Mouse (Mus musculus) midbrain, postnatal 0 days (tissue): ENCODE data around the gene Il4ra. TPM values are rescaled to one million over a fixed set of nuclear protein-coding genes. Genes with fewer than 3 reads are reported as not detected.

Experiments used
- ATAC-seq: fragments of 200-750 bp; cut with Nextera tagmentation; 2 replicates; pipeline ENCODE4 v1.8.0; 2017; ENCODE audit warnings: moderate number of reproducible peaks, mild to moderate bottlenecking, moderate TSS enrichment, moderate library complexity; ENCODE audit not compliant: low FRiP score
- DNase-seq: peaks from one replicate; pipeline ENCODE4 v3.0.0-alpha.2; 2015; ENCODE audit warnings: low spot score
- H3K27ac ChIP-seq: fragments of 300-500 bp; sonication (generic); 2 replicates; pipeline ENCODE4 v1.5.1; 2014; ENCODE audit warnings: low read depth, mild to moderate bottlenecking, low read length, mixed read lengths
- H3K27me3 ChIP-seq: fragments of 300-500 bp; sonication (generic); 2 replicates; pipeline ENCODE4 v1.6.1; 2014; ENCODE audit warnings: low read length, control low read depth, mixed read lengths; ENCODE audit not compliant: insufficient read depth
- H3K36me3 ChIP-seq: fragments of 300-500 bp; sonication (generic); 2 replicates; pipeline ENCODE4 v1.6.1; 2014; ENCODE audit warnings: low read length, control low read depth, mixed read lengths; ENCODE audit not compliant: insufficient read depth
- H3K4me1 ChIP-seq: fragments of 300-500 bp; sonication (generic); 2 replicates; pipeline ENCODE4 v1.6.1; 2014; ENCODE audit warnings: mild to moderate bottlenecking, control low read depth, antibody characterized with exemption, low read length, mixed read lengths; ENCODE audit not compliant: insufficient read depth
- H3K4me2 ChIP-seq: fragments of 300-500 bp; sonication (generic); 2 replicates; pipeline ENCODE4 v1.6.1; 2014; ENCODE audit warnings: low read depth, mild to moderate bottlenecking, low read length, mixed read lengths; ENCODE audit not compliant: poor library complexity, severe bottlenecking
- H3K4me3 ChIP-seq: fragments of 300-500 bp; sonication (generic); 2 replicates; pipeline ENCODE4 v1.5.1; 2014; ENCODE audit warnings: low read depth, mild to moderate bottlenecking, low read length, moderate library complexity
- H3K9ac ChIP-seq: fragments of 300-500 bp; sonication (generic); replicated peaks from 2 replicates; pipeline ENCODE4 v1.6.1; 2014; ENCODE audit warnings: mild to moderate bottlenecking, low read length, moderate library complexity, mixed read lengths; ENCODE audit not compliant: poor library complexity, severe bottlenecking
- H3K9me3 ChIP-seq: fragments of 300-500 bp; sonication (generic); 2 replicates; pipeline ENCODE4 v1.6.1; 2016; ENCODE audit warnings: low read length, control low read depth
- CTCF ChIP-seq: IDR thresholded peaks from 2 replicates; pipeline ENCODE4 v1.5.1; 2016; ENCODE audit warnings: antibody characterized with exemption, mild to moderate bottlenecking
- WGBS: fragments of 180-500 bp; shearing (Covaris S2); extraction: QIAGEN DNeasy Blood & Tissue Kit; methylation state at CpG from one replicate; pipeline ENCODE4 v1.1.7; 2014; 5-methylcytosine and 5-hydroxymethylcytosine counted together
- polyA plus RNA-seq: library from polyadenylated mRNA; unstranded; fragments of >200 nt; fragmentation: Nextera tagmentation; extraction: Ambion mirVana; gene quantifications from 2 replicates; pipeline ENCODE4 v1.2.1, GENCODE M21; 2015
- total RNA-seq: library from RNA; depleted of rRNA; stranded (reverse); fragments of >200 nt; gene quantifications from 2 replicates; pipeline ENCODE4 v1.2.3, GENCODE M21; 2014

Gene Il4ra
- total and polyA plus RNA-seq, 2 experiments from 2014 or later, result 5.4 to 12.9 TPM

DNA sequence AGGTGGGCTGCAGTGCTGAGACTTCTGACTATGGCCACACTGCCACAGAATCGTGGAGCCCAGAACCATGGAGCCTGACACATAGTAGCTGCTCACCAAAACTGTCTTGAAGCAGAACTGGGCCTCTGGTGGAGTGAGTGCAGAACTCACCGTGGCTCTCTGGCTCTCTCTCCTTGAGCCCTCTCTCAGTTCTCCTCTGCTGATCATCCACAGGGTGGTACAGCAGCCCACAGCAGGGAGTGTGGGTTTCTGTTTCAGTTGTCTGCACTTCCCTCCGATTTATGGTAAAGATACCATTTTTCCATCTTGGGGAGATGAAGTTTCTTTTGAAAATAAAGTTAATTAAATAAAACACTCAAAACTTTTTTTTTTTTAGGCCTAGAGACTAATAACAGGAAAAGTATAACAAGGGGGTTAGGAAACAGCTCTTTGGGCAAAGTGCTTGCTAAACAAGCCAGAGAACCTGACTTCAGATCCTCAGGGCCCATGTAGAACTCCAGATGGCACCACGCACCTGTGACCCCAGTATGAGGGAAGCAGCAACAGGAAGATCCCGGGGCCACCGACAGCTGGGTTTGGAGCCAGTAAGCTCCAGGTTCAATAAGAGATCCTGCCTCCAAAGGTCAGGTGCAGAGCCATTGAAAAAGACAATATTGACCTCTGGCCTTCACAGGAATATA is 31.5 kb downstream of the Il4ra start:
- H3K4me1 ChIP-seq, result no peaks in the 10 kb centered on the region
- no peak for TF ChIP-seq CTCF
- ATAC-seq (no peak), DNase-seq (no peak)
- no peaks in the 10 kb centered on the region for H3K27me3 ChIP-seq
- H3K4me2 ChIP-seq, result no peak overlapping the region
- no peak overlapping the region for H3K9ac ChIP-seq
- no peaks in the 10 kb centered on the region for H3K36me3 ChIP-seq
- H3K4me3 ChIP-seq, result no peak overlapping the region
- H3K27ac ChIP-seq, result no peak overlapping the region
- H3K9me3 ChIP-seq, result no peaks in the 10 kb centered on the region
- 73% methylated on average over 6 of the region's 6 CpGs for WGBS

DNA sequence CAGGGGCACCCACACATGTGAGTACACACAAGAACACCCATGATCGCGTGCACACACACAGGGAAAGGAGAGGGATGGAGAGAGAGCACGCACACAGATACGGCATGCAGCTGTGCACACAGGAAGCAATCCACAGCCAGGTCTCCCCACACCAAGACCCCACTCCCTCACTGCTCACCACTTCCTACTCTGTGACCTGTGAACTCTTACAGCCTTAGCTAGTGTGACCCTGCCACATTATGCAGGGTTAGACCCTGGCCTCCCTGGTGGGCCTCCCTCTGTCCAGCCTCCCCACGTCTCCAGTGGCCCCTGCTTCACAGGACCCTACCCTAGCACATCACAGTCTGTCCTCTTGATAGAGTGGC is 32.1 kb downstream of the Il4ra start:
- TF ChIP-seq CTCF, result no peak
- no peak for DNase-seq
- Histone ChIP-seq H3K4me1 (no peaks in the 10 kb centered on the region), H3K4me3 (no peak overlapping the region), H3K9ac (no peak overlapping the region), H3K36me3 (no peaks in the 10 kb centered on the region), H3K27me3 (no peaks in the 10 kb centered on the region), H3K27ac (no peak overlapping the region), H3K4me2 (no peak overlapping the region), H3K9me3 (no peaks in the 10 kb centered on the region)
- WGBS, result 88% methylated on average over 5 of the region's 5 CpGs
- ATAC-seq, result no peak

DNA sequence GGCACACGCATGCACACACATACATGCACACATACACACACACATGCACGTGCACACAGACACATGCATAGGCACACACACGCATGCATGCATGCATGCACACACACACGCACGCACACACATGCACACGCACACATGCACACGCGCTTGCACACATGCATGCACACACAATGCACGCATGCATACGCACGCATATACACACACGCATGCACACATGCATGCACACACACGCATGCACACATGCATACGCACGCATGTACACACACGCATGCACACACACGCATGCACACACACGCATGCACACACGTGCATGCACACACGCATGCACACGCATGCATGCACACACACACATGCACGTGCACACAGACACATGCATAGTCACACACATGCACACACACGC is 34.4 kb downstream of the Il4ra start:
- ATAC-seq (no peak), DNase-seq (no peak)
- Histone ChIP-seq H3K27ac (no peak overlapping the region), H3K27me3 (no peaks in the 10 kb centered on the region), H3K36me3 (no peaks in the 10 kb centered on the region), H3K9me3 (no peaks in the 10 kb centered on the region), H3K4me1 (no peaks in the 10 kb centered on the region), H3K4me3 (no peak overlapping the region), H3K9ac (no peak overlapping the region), H3K4me2 (no peak overlapping the region)
- 98% methylated on average over 23 of the region's 23 CpGs for WGBS
- TF ChIP-seq CTCF, result no peak

DNA sequence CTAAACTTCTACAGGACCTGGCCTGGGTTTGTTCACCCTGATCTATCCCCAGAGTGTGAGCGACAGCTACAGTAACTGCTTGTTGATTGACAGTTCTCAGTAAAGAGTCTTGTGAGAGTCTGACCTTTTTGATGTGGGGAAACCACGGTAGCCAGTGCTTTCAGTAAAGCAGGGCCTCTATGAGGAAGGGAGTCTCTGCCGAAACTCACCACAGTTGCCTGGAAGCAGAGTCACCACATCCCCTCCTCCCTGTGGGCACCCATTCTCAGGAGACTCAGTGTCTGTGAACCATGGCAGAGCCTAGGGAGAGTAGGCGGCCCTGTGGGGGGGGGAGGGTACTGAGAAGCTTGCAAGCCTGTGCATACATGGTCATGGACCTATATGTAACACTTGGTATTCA is 36.8 kb downstream of the Il4ra start:
- H3K9me3 ChIP-seq, result no peaks in the 10 kb centered on the region
- H3K4me1 ChIP-seq, result no peaks in the 10 kb centered on the region
- H3K36me3 ChIP-seq, result no peaks in the 10 kb centered on the region
- DNase-seq (no peak), ATAC-seq (no peak)
- no peak for TF ChIP-seq CTCF
- 85% methylated on average over 4 of the region's 4 CpGs for WGBS
- no peak overlapping the region for H3K9ac ChIP-seq
- no peak overlapping the region for H3K27ac ChIP-seq
- H3K4me3 ChIP-seq, result no peak overlapping the region
- H3K27me3 ChIP-seq, result no peaks in the 10 kb centered on the region
- H3K4me2 ChIP-seq, result no peak overlapping the region

DNA sequence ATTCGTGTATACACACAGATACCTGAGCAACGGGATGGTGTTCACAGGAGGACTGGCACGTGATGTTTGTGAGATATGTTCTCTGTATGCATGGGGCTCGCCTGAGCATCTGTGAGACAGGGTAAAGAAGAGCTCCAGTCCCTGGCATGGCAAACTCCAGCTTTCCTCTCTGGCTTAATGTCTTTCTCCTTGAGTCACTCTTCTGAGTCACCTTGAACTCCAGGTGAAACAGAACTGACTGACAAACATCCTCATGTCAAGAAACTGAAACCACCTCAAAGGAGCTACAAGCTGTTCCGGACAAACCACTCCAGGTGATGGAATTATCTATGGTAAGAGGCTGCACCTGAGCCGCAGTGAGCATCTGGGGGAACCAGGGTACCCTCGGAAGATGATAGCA is 38.0 kb downstream of the Il4ra start:
- no peak overlapping the region for H3K4me2 ChIP-seq
- WGBS, result 91% methylated on average over 7 of the region's 7 CpGs
- H3K27me3 ChIP-seq, result no peaks in the 10 kb centered on the region
- H3K4me1 ChIP-seq, result no peaks in the 10 kb centered on the region
- TF ChIP-seq CTCF, result no peak
- ATAC-seq, result no peak
- no peak overlapping the region for H3K9ac ChIP-seq
- no peaks in the 10 kb centered on the region for H3K9me3 ChIP-seq
- DNase-seq, result no peak
- no peaks in the 10 kb centered on the region for H3K36me3 ChIP-seq
- H3K4me3 ChIP-seq, result no peak overlapping the region
- H3K27ac ChIP-seq, result no peak overlapping the region

DNA sequence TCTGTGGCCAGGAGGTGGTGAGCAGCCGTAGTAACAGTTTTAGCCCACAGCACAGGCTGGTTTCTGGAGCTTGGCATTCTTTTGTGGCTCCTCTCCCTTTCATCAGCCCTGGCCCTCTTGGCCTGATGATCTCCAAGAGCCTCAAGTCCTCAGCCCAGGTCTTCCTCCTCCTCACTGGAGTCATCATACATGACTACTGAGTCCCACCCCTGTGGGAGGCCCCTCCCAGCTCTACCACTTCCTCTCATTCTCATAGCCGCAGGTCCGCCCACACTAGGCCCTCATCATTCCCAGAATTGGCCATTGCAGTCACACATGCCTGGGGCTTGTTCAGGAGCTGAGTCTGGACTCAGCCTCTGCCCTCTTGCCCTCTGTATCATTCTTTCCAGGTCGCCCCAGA is 41.9 kb downstream of the Il4ra start:
- Histone ChIP-seq H3K9me3 (no peaks in the 10 kb centered on the region), H3K9ac (no peak overlapping the region), H3K4me2 (no peak overlapping the region), H3K4me3 (no peak overlapping the region), H3K27me3 (no peaks in the 10 kb centered on the region), H3K4me1 (no peaks in the 10 kb centered on the region), H3K27ac (no peak overlapping the region), H3K36me3 (no peaks in the 10 kb centered on the region)
- whole genome bisulfite sequencing, result 93% methylated on average over 4 of the region's 4 CpGs
- ATAC-seq, result no peak
- no peak for TF ChIP-seq CTCF
- no peak for DNase-seq
